Mouse (Mus musculus): ENCODE results near the gene Grsf1. TPM values are rescaled to one million over a fixed set of nuclear protein-coding genes. Genes with fewer than 3 reads are reported as not detected.

Grsf1 gene
- polyA plus RNA-seq, 1 experiment from 2014 or later = 67.6 TPM

DNA sequence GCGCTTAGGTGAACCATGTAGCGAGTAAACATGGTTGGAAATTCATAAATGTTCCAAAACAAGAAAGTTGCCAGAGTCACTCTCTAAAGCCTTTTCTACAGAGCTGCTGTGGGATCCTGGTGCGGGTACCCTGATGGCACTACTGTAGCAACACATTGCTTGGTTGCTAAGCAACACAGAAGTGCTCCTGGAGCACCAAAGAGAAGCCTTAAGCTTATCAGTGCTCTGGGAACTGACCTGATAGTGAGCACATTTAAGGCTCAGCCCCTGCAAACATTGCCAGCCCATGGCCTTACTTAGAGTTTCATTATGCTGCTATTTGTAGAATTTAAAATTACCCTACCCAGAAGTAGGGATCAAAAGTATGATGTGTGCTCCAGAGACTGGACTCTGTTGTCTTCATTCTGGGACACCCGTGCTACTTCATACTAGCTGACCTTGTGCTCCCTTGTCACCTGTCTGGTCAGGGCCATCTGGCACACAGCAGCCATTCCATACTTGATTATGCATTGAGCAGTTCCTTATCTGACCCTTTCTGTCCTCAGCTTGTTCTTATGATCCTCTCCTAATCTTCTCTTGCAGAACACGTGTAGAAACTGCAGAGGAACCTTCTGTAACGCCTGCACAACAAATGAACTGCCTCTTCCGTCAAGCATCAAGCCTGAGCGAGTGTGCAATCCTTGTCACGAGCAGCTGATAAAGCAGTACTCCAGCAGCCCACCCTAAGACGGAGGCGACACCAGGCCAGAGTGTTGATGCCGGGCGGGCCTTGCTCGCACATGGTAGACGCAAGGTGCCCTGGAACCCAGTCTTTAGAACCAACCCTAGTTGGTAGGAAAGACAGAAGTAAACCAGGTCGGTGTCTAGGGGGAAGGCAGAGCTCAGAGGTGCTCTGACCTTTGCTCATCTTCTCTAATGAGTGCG lies 26.5 kb downstream of the Grsf1 start:
- Histone ChIP-seq H3K4me1 (replicated peaks) (no peaks in the 10 kb centered on the region), H3K27ac (no peak overlapping the region), H3K4me2 (no peak overlapping the region), H3K4me3 (replicated peaks) (no peak overlapping the region), H3K27me3 (no peaks in the 10 kb centered on the region), H3K36me3 (peaks cover 75% of the 10 kb centered on the region), H3K9me3 (no peaks in the 10 kb centered on the region), H3K9ac (replicated peaks) (no peak overlapping the region)
- ATAC-seq (ENCODE audit: insufficient number of reproducible peaks, insufficient read depth, low FRiP score, low TSS enrichment, low read depth) = no peak
- WGBS = 86% methylated on average over 17 of the region's 17 CpGs

DNA sequence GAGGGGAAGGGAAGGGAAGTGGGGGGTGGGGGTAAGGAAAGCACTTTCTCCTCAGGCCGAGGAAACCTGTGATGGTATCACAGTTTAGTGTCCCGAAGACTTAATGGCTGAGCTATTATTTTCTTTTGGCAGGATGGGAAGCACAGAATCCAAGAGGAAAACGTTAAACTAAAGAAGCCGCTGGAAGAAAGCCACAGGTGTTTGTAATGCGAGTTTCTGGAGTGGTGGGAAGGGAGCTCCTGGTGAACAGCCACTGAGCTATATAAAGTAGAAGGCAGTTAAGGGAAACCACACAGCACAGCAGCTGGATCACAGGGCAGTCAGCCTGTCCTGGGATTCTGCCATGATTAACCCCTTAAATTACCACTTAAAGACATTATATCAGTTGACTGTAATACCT lies 30.6 kb downstream of the Grsf1 start:
- Histone ChIP-seq H3K9ac (replicated peaks) (no peak overlapping the region), H3K36me3 (peaks cover 74% of the 10 kb centered on the region), H3K4me3 (replicated peaks) (no peak overlapping the region), H3K27ac (no peak overlapping the region), H3K9me3 (no peaks in the 10 kb centered on the region), H3K4me2 (no peak overlapping the region), H3K27me3 (no peaks in the 10 kb centered on the region), H3K4me1 (replicated peaks) (no peaks in the 10 kb centered on the region)
- no peak for ATAC-seq (ENCODE audit: insufficient number of reproducible peaks, insufficient read depth, low FRiP score, low TSS enrichment, low read depth)
- 73% methylated on average over 5 of the region's 5 CpGs for WGBS

DNA sequence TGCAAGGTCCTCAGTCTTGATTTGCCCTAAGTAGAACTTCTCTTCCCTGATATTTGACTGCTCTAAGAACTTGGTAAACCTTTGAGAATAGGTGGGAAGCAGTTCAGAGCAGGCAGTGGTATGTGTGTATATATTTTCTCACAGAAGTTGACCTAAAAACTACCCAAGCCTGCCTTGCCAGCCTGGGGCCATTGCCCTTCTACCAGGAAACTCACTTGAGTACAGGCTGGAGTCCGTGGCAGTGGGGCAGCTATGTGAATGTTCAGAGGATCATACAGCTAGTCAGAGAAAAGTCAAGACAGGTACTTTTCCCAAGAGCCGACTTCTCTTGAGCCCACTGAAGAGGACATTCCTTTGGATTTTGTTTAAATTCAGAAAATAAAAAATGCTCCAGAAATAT lies 31.1 kb downstream of the Grsf1 start:
- Histone ChIP-seq H3K4me3 (replicated peaks) (no peak overlapping the region), H3K36me3 (peaks cover 70% of the 10 kb centered on the region), H3K27ac (no peak overlapping the region), H3K4me2 (no peak overlapping the region), H3K4me1 (replicated peaks) (no peaks in the 10 kb centered on the region), H3K9ac (replicated peaks) (no peak overlapping the region), H3K9me3 (no peaks in the 10 kb centered on the region), H3K27me3 (no peaks in the 10 kb centered on the region)
- no peak for ATAC-seq (ENCODE audit: insufficient number of reproducible peaks, insufficient read depth, low FRiP score, low TSS enrichment, low read depth)
- WGBS = 83% methylated on average over 2 of the region's 2 CpGs

DNA sequence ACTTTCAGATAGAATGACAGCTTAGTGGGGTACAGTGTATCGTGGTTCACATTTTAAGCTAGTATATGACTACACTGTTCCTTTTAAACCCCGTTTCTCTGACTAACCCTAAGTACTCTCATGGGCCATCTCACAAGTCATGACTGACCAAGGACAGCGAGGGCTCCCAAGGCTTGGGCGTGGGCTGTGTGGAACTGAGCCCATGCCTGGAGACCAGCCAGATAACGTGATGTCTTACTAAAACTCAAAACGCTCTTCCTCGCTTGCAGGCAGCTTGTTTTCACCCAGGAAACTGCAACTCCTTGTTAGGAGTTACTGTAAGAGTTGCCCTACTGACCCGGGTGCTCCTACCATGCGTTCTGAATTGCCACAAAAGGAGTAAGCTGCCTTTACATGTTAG lies 32.5 kb downstream of the Grsf1 start:
- H3K4me1 ChIP-seq (replicated peaks) = no peaks in the 10 kb centered on the region
- no peak overlapping the region for H3K4me2 ChIP-seq
- ATAC-seq (ENCODE audit: insufficient number of reproducible peaks, insufficient read depth, low FRiP score, low TSS enrichment, low read depth) = no peak

DNA sequence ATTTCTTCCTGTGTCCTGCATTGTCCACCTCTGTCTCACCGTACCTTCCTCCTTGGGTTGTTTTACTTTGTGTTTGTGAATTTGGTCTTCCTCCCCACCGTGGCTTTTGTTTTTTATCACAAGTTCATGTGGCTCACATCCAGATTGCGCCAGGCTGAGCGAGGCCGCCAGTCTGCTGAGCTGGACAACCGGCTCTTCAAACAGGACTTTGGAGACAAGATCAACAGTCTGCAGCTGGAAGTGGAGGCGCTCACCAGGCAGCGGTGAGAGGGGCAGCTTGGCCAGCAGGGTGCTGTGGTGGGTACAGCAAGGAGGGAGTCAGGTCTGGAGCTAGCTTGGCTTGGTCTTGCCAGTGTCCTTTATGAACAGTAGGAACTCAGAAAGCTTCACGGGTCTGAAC lies 33.2 kb downstream of the Grsf1 start:
- Histone ChIP-seq H3K4me3 (replicated peaks) (no peak overlapping the region), H3K9ac (replicated peaks) (no peak overlapping the region), H3K27ac (no peak overlapping the region), H3K4me1 (replicated peaks) (no peaks in the 10 kb centered on the region), H3K27me3 (no peaks in the 10 kb centered on the region), H3K4me2 (no peak overlapping the region), H3K9me3 (no peaks in the 10 kb centered on the region), H3K36me3 (peaks cover 57% of the 10 kb centered on the region)
- ATAC-seq (ENCODE audit: insufficient number of reproducible peaks, insufficient read depth, low FRiP score, low TSS enrichment, low read depth) = no peak
- 88% methylated on average over 9 of the region's 9 CpGs for WGBS

More for the DNA sequence above, 32.5 kb downstream of the Grsf1 start:
- 95% methylated on average over 9 of the region's 9 CpGs for WGBS
- Histone ChIP-seq H3K27ac (no peak overlapping the region), H3K9me3 (no peaks in the 10 kb centered on the region), H3K27me3 (no peaks in the 10 kb centered on the region), H3K36me3 (peaks cover 63% of the 10 kb centered on the region), H3K9ac (replicated peaks) (no peak overlapping the region), H3K4me3 (replicated peaks) (no peak overlapping the region)

DNA sequence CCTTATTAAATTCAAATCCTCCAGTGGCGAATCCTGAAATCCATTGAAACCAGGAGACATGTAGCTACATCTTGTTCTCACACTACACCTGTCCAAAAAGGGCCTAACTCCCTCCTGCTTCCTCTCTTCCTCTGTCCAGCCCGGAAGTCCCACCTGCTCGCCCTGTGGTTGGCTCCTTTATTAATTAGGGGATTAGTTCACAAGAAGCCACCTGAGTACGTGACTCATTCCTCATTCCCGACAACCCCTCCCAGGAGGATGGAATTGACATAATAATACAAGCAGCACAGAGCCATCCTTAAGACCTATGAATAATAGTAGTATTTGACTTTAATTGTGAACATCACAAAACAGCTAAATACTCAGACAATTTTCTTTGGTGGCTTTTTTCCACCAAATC lies 41.9 kb downstream of the Grsf1 start:
- H3K4me1 ChIP-seq (replicated peaks) = peaks cover 7% of the 10 kb centered on the region; the same call in 1 of the 2 replicates
- peaks cover 41% of the 10 kb centered on the region for H3K36me3 ChIP-seq
- H3K4me3 ChIP-seq (replicated peaks) = no peak overlapping the region
- WGBS = 82% methylated on average over 5 of the region's 5 CpGs
- no peaks in the 10 kb centered on the region for H3K9me3 ChIP-seq
- H3K27ac ChIP-seq = no peak overlapping the region
- H3K9ac ChIP-seq (replicated peaks) = no peak overlapping the region
- no peak for ATAC-seq (ENCODE audit: insufficient number of reproducible peaks, insufficient read depth, low FRiP score, low TSS enrichment, low read depth)
- no peaks in the 10 kb centered on the region for H3K27me3 ChIP-seq
- H3K4me2 ChIP-seq = no peak overlapping the region

DNA sequence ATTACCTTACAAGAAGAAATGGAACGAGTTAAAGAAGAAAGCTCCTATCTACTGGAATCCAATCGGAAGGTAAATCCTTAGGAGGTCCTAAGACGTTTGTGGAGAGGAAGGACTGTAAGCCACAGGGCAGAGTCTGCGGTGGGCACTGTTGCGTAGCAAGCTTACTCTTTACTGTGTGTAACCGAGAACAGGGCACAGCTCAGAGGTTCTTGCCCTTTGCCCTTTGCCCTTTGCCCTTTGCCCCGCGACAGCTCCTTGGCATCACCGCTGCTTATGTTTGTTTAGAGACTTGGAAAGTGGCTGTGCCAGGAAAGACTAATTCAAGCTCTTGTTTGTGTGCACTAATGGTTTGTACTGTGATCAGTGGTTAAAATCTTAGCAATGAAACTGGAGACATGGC lies 43.5 kb downstream of the Grsf1 start:
- no peaks in the 10 kb centered on the region for H3K9me3 ChIP-seq
- peaks cover 47% of the 10 kb centered on the region for H3K36me3 ChIP-seq
- ATAC-seq (ENCODE audit: insufficient number of reproducible peaks, insufficient read depth, low FRiP score, low TSS enrichment, low read depth) = no peak
- WGBS = 80% methylated on average over 9 of the region's 9 CpGs
- no peak overlapping the region for H3K27ac ChIP-seq
- H3K27me3 ChIP-seq = no peaks in the 10 kb centered on the region
- peaks cover 13% of the 10 kb centered on the region; the same call in 1 of the 2 replicates for H3K4me1 ChIP-seq (replicated peaks)
- H3K4me3 ChIP-seq (replicated peaks) = no peak overlapping the region
- no peak overlapping the region for H3K9ac ChIP-seq (replicated peaks)
- no peak overlapping the region for H3K4me2 ChIP-seq

DNA sequence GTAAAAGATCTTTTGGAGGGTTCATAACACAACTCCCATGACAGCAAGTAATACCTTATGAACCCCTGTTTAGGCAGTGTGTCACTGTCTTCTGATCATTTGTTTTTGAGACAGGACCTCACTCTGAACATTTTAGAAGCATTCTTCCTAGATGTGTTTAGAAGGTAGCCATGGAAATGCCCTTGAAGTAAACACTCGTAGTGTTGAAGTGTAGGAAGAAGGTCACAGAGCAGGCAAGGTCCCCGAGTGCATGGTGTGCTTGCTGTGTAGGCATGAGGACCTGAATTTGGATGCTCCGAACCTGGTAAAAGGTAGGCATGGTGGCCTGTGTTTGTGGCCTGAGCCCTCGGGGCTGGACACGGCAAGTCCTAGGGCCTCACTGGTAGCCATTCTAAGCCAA lies 44.4 kb downstream of the Grsf1 start:
- Histone ChIP-seq H3K36me3 (peaks cover 41% of the 10 kb centered on the region), H3K4me3 (replicated peaks) (no peak overlapping the region), H3K4me2 (no peak overlapping the region), H3K27me3 (no peaks in the 10 kb centered on the region), H3K9me3 (no peaks in the 10 kb centered on the region), H3K27ac (no peak overlapping the region), H3K4me1 (replicated peaks) (peaks cover 13% of the 10 kb centered on the region; the same call in 1 of the 2 replicates), H3K9ac (replicated peaks) (no peak overlapping the region)
- WGBS = 86% methylated on average over 5 of the region's 5 CpGs
- ATAC-seq (ENCODE audit: insufficient number of reproducible peaks, insufficient read depth, low FRiP score, low TSS enrichment, low read depth) = no peak

DNA sequence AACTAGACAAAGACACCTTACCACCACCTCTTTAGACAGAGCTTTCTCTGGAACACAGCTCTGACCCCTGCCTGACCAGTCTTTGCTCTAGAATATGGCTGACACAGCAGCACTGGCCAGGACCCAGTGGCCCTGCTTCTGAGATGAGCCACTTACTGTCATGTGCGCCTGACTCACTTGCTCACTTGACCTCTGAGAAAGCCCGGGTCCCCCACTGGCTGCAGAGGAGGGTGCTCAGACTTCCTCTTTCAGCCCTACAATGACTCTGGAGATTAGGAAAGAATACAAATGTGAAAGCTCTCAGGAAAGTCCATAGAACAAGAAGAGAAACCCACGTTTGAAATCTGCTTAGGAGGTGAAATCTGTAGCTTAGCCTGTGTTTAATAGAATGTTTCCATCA lies 45.1 kb downstream of the Grsf1 start:
- no peak overlapping the region for H3K4me2 ChIP-seq
- H3K36me3 ChIP-seq = peaks cover 39% of the 10 kb centered on the region
- H3K9ac ChIP-seq (replicated peaks) = no peak overlapping the region
- no peak for ATAC-seq (ENCODE audit: insufficient number of reproducible peaks, insufficient read depth, low FRiP score, low TSS enrichment, low read depth)
- no peaks in the 10 kb centered on the region for H3K27me3 ChIP-seq
- H3K4me3 ChIP-seq (replicated peaks) = no peak overlapping the region
- 77% methylated on average over 3 of the region's 3 CpGs for WGBS
- H3K9me3 ChIP-seq = no peaks in the 10 kb centered on the region
- H3K27ac ChIP-seq = no peak overlapping the region
- H3K4me1 ChIP-seq (replicated peaks) = peaks cover 13% of the 10 kb centered on the region; the same call in 1 of the 2 replicates

DNA sequence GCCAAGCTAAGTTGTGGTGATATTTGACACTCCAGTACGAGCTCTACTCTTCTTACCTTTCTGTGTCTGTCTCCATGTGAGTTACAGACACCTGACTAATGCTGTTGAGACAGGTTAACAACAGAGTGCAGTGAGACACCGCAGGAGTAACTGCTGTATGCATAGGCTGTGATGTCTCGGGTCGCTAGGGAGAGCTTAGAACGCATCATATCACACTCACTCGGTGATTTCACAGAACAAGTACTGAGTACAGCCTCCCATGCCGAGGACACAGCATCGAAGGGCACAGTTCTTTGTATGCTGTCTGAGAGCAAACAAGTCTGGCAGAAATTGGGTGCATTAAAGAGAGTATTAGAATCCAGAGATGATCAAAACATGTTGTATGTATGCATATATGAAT lies 46.0 kb downstream of the Grsf1 start:
- WGBS = 82% methylated on average over 8 of the region's 8 CpGs
- Histone ChIP-seq H3K4me2 (no peak overlapping the region), H3K9ac (replicated peaks) (no peak overlapping the region), H3K4me3 (replicated peaks) (no peak overlapping the region), H3K9me3 (no peaks in the 10 kb centered on the region), H3K36me3 (peaks cover 34% of the 10 kb centered on the region), H3K4me1 (replicated peaks) (peaks cover 13% of the 10 kb centered on the region; the same call in 1 of the 2 replicates), H3K27me3 (no peaks in the 10 kb centered on the region), H3K27ac (no peak overlapping the region)
- no peak for ATAC-seq (ENCODE audit: insufficient number of reproducible peaks, insufficient read depth, low FRiP score, low TSS enrichment, low read depth)

DNA sequence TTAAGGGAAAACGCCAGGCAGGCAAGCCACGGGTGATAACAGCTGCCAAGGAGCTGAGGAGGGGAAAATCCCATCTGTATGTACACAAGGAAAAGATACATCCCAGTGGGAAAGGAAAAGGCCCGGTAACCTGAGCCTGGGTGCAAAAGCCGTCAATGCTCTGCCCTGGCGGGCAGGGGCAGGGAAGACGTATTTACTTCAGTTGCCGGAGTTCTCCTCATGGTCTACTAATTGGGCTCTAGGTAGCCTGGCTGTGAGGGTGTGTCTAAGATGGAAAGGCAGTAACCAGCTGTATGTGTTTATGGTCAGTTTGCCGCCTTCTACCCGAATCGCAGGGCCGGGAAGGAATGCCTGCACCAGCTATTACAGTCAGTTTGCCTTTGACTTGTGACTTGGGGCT lies 46.8 kb downstream of the Grsf1 start:
- H3K27me3 ChIP-seq = no peaks in the 10 kb centered on the region
- peaks cover 13% of the 10 kb centered on the region; the same call in 1 of the 2 replicates for H3K4me1 ChIP-seq (replicated peaks)
- peaks cover 33% of the 10 kb centered on the region for H3K36me3 ChIP-seq
- no peak overlapping the region for H3K4me3 ChIP-seq (replicated peaks)
- no peaks in the 10 kb centered on the region for H3K9me3 ChIP-seq
- no peak overlapping the region for H3K9ac ChIP-seq (replicated peaks)
- WGBS = 30% methylated on average over 11 of the region's 11 CpGs
- peak overlapping the region; percentile 50; the same call in 1 of the 2 replicates for H3K27ac ChIP-seq
- H3K4me2 ChIP-seq = no peak overlapping the region
- 0 out of 2 replicates have a peak, but pooled peaks have one; percentile 52 for ATAC-seq (ENCODE audit: insufficient number of reproducible peaks, insufficient read depth, low FRiP score, low TSS enrichment, low read depth)

Measured in limb, embryonic 12.5 days (tissue).